Mouse (Mus musculus) common myeloid progenitor, adult 5-6 weeks (primary cell): ENCODE measurements around the gene Pofut2. TPM values are rescaled to one million over a fixed set of nuclear protein-coding genes. Genes with fewer than 3 reads are reported as not detected.

Experiments used
- ATAC-seq: replicated peaks from 2 replicates; pipeline ENCODE4 v1.8.0; 2016; ENCODE audit warnings: low read depth, mild to moderate bottlenecking, moderate TSS enrichment, inconsistent platforms; ENCODE audit not compliant: poor library complexity, severe bottlenecking
- total RNA-seq: library from RNA; stranded (forward); fragments of 200-1000, 187-1606 nt; gene quantifications from 2 replicates; pipeline ENCODE4 v1.2.3, GENCODE M21; 2017

Pofut2 gene
- total RNA-seq, 1 experiment from 2014 or later = 13.9 TPM

DNA sequence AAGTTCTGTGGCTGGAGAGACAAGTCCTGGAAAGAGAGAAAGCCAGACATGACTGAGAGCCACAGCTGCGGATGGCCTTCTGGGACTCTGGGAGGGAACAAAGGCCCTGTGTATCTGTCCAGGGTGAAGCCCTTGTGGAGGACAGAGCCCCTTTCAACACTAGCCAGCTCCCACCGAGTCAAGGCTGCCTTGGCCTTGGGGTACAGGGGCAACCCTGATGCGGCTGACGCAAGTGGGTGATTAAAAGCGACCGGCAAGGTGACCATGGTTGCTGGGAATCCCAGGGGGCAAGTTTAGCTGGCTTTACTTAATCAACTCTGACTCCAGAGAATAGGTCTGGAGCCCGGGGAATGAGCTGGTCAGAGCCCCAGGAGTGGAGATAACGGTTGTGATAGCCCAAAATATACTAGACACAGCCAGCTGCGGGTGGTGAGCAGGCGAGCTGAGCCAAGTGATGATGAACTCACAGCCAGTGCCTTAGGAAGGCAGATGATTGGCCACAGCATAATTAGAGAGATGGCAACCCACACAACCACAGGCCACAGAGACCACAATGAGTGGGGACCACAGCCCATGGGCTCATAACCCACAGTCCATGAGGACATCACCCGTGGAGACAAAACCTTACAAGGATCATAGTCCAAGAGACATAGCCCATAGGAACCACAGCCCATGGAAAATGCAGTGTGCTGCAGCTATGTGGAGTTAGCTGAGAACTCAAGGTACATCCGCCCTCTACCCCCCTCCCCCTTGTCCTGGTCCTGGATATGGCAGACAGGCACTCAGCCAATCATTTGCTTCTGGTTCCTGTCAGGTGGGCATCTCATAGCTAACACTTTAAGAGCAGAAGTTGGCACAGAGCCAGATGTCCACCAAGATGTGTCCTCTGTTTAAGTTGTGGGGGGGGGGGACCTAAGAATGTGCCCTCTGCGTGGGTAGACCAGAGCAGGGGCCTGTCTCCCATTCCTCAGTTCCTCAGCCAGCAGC, 29.1 kb upstream of the Pofut2 start:
- peak; percentile 58 for ATAC-seq

DNA sequence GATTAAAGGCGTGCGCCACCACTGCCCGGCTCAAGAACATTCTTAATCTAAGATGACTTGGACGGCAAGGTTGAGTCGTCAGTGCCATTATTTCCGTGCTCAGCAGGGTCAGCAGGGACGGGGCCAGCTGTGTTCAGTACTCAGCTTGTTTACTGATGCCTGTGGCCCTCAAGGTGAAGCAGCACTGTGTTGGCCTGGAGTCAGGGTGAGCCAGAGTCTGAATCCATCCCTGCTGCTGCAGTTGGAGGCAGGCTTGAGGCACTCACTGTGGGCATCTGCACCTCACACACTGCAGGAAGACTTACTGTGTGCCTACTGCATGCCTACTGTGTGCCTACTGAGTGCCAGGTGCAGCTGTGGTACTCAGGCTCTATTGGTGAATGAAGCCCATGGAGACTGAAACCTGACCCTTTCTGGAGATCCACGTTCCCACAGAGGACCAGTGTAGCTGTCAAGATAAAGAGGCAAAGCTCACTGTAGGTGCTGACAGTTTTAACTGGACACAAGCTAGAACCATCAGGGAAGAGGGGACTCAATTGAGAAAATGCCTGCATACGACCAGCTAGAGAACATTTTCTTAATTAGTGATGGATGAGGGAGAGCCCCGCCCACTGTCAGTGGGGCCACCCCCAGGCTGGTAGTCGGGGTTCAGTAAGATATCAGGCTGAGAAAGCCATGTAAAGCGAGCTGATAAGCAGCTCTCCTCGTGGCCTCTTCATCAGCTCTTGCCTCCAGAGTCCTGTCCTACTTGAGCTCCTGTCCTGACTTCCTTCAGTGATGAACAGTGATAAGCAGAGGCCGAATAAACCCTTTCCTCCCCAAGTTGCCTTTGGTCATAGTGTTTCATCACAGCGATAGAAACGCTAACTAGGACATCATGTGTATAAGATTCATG, 26.9 kb upstream of the Pofut2 start:
- peak; percentile 57 for ATAC-seq

- no peak for ATAC-seq
Measured at GRCm38 (mm10) chr10:77233230-77233629, 25.8 kb upstream of the Pofut2 start.

DNA sequence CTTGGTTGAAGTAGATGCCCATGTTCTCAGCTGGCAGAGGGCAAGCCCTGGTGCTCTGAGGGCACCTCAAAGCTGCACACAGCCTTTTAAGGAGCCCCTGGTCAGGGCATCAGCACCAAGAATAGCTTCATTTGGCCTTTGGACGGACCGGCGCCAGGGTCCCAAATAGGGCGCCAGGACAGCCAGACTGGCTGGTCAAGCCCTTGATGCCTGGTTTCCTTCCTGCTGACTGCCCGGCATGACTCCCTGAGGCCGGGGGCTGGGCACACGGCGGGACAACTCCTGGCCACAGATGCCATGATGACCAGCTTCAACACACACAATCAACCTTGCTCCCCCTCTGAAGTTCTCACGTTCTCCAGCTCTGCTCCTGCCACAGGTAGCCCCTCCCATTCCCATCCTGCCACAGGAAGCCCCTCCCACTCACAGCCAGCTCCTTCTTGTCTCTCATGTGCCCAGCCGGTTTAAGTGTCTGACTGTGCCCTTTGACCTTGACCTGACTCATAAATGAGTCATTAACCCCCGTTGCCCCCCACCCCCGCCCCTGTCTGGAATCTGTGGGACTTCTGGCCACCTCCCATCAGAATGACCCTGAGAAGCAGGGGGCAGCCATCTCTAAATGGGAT, 23.9 kb upstream of the Pofut2 start:
- no peak for ATAC-seq

DNA sequence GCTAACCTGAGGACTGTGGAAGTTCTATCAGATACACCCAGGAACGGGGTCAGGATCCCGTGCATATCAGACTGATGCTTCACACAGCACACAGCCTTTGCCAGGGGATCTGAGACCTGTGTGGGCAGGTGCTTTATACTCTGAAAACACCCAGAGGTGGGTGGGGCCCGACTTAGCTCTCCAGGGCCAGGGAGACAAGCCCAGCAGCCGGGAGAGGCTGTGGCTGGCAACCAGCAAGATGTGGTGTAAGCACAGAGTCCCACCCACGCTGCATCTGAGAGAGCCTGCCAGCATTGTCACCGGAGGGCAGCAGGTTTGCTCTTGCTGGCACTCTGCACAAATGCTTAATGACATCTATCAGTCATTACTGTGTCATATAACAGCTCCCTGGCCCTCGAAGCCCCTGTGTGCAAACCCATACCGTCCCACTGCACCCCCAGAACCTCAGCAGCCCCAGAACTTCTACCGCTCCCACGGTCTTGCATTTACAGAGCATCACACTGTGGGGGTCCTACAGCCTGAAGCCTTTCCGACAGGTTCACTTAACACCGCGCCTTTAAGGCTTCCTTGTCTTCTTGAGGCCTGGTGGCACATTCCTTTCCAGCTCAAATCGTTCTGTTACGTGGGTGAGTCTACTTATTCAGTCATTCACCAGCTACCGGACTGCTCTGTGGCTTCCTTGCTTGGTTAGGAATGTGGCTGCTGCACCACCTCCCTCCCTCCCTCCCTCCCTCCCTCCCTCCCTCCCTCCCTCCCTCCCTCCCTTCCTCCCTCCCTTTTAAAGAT, 21.0 kb upstream of the Pofut2 start:
- no peak for ATAC-seq

DNA sequence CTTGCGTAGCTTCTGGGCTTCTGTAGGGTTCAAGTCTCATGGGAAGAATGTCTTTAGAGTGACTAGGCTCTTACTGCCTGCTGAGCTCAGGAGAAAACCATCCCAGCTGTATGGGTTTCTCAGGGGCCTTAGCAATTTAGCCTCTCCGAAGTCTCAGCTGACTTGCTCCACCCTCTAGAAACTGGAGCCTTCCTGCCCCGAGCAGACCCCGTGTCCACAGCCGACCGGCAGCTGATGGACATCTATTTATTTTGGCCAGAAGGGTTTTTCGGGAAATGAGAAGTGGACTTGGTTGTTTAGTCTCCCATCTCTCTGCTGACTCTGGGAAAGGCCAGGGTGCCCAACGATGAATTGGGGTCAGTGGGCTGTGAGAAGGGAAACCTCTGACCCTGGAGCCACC, 18.3 kb upstream of the Pofut2 start:
- no peak for ATAC-seq

GRCm38 (mm10) chr10:77242396-77242795, 16.6 kb upstream of the Pofut2 start:
- ATAC-seq = no peak

DNA sequence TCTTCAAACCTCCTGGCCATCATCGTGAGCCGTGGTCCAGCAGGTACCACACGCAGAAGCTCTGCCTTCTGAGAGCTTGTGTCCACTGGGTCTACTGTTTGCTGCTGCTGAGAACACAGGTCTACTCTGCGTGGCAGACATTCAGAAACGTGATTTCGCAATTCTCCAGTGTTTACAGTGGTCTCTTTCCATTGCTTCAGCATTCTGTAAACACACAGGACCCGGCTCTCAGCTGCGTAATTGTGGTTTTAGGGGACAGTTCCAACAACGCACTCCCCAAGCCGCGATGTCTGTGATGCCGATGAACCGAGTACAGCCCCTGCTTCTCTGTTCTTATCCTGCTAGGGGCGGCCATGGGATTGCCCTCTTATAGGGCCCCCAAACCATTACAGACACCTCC, 16.1 kb upstream of the Pofut2 start:
- ATAC-seq = no peak

DNA sequence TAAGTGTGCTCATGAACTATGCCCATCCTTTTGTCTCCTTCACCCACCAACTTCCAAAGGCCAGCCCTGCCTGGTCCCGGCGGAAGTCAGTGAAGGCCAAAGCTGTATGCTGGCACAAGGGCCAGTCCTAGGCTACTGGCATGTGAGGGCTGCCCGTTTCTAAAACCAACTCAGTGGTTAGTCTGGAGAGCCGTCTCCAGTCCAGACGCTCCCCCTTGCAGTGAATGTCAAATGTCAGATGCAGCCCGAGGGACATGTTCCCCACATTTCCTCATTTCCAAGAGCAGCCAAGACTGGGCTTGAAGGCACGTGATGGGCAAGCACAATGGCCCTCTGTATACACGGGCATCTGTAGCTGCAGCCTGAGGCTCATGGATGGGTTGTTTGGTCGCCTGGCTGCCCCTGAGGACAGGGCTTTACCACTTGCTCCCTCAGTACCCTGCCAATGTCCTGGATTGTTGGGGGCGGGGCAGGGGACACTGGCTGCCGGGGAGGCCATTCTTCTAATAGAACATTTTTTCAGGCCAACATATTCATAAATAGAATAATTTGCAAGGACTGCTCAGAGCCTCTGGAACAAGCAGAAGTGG, 15.4 kb upstream of the Pofut2 start:
- no peak for ATAC-seq

DNA sequence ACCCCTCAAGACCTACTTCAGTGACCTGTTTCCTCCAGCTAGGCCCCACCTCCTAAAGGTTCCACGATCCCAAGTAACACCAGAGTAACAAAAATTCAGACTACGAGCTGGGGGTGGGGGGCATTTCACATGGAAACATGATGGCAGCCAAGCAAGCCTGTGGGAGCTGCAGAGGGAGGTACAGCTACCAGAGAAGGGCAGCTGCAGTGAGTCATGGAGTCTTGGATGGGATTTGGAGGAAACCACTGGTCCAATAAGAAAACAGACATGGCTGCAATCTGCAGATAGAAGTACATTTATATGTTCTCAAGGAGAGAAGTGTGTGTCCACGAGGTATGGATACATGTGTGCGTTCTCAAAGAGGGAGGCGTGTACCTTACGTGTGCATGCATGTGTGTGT, 14.2 kb upstream of the Pofut2 start:
- no peak for ATAC-seq

GRCm38 (mm10) chr10:77247048-77247447, 12.0 kb upstream of the Pofut2 start:
- ATAC-seq = no peak

DNA sequence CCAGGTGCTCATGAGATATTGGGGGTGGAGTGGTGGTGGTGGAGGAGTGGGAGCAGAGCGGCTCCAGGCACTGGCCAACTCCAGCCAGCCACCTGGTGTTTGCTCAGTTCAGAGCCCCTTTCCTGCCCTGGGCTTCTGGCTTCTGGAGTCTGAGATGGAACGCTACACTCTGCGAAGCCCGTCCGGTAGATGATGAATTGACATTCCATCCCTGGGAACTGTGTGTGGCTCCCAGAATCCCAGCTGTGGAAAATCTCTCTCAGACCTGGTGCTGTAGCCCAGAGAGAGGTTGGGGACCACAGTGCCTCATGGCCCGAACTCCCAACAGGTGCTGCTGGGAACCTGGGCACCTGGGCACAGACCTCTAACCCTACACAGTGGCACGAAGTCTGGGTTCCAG, 11.3 kb upstream of the Pofut2 start:
- no peak for ATAC-seq

GRCm38 (mm10) chr10:77251223-77251783, 7.7 kb upstream of the Pofut2 start:
- no peak for ATAC-seq

- ATAC-seq = no peak
Measured at GRCm38 (mm10) chr10:77251784-77252539, 7.1 kb upstream of the Pofut2 start.

GRCm38 (mm10) chr10:77252790-77253189, 6.2 kb upstream of the Pofut2 start:
- ATAC-seq = peak; percentile 89

DNA sequence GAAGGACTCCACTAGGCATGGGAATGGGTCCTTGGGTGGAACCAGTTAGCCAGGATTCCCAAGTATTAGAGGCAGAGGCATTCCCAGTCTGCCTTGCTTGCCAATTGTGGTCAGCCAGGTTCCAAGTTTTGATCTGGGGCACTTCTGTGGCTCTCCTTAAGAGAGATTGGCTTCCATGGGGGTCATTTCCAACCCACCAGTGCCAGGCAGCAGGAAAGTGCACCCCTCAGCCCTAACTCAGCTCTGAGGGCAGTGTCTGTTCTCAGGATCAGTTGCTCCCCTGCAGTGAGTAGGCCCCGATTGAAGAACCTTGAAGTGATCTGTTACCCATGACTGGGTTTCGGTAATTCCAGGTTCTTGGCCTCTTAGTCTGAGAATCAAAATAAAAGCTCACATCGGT, 3.8 kb upstream of the Pofut2 start:
- no peak for ATAC-seq

DNA sequence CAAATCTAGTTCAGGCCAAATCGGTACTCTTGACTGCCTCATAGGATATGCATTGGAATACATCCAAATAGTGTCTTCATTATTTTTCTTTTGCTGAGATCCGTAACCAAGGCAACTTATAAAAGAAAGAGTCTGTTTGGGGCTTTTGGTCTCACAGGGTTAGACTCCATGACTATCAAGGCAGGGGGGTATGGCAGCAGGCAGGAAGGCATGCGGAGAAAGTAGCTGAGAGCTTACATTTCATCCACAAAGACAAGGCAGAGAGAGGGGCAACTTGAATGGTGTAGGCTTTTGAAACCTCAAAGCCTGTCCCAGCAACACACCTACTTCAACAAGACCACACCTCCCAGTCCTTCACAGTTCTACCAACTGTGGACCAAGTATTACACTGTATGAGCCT, 3.3 kb upstream of the Pofut2 start:
- no peak for ATAC-seq

- no peak for ATAC-seq
Measured at GRCm38 (mm10) chr10:77258041-77258590, 902 bp upstream of the Pofut2 start.
